Mouse (Mus musculus) C2C12 (cell line): ENCODE measurements at regions not wholly inside any gene's neighbourhood (a gene's known extent, or its start where the extent isn't known, plus 50 kb on each side); places are given as distances from the start of the nearest gene placed in this dataset.

Experiments
- CEBPB ChIP-seq: IDR thresholded peaks from one replicate; pipeline ENCODE4 v1.6.1; 2011; ENCODE audit warnings: low read depth, mild to moderate bottlenecking, control low read depth, moderate library complexity
- CTCF ChIP-seq: IDR thresholded peaks from one replicate; pipeline ENCODE4 v1.5.1; 2011; ENCODE audit not compliant: control insufficient read depth, insufficient read depth, insufficient read length
- FOSL1 ChIP-seq: IDR thresholded peaks from one replicate; pipeline ENCODE4 v1.8.0; 2011; ENCODE audit warnings: mild to moderate bottlenecking, low read length; ENCODE audit not compliant: poor library complexity, insufficient read depth, severe bottlenecking
- MAX ChIP-seq: IDR thresholded peaks from one replicate; pipeline ENCODE4 v1.6.1; 2011; ENCODE audit warnings: mild to moderate bottlenecking, control low read depth
- MYOD1 ChIP-seq: IDR thresholded peaks from one replicate; pipeline ENCODE4 v1.6.1; 2011; ENCODE audit warnings: low read depth; ENCODE audit not compliant: control insufficient read depth, insufficient read length
- MYOG ChIP-seq: IDR thresholded peaks from one replicate; pipeline ENCODE4 v1.6.1; 2011; ENCODE audit not compliant: control insufficient read depth, insufficient read length; ENCODE audit errors: extremely low read depth
- USF1 ChIP-seq: IDR thresholded peaks from one replicate; pipeline ENCODE4 v1.6.1; 2011; ENCODE audit warnings: low read depth, mild to moderate bottlenecking, control low read depth, moderate library complexity

DNA sequence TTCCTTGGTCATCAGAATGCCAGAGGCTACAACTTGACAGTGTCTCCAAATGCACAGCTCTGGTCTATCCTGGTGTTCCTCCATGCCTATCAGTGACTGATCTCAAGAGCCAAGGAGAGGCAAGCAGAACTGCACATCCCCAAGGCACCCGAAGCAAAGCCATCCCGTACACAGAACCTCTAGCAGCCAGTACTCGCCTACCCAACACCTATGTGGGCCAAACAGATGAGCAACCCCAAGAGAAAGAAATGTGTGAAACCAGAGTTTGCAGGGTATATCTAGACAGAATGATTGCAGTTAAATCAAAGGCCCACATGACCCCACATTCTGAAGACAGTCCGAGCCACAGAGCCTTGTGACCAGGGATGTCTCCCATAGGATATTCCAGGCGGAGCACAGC, 60.0 kb upstream of the Nmu start:
- TF ChIP-seq CTCF (no peak), MYOG (no peak), MAX (no peak), MYOD1 (no peak), USF1 (no peak), FOSL1 (no peak), CEBPB (no peak)
